Mouse (Mus musculus): ENCODE data around the gene Derl2. TPM values are rescaled to one million over a fixed set of nuclear protein-coding genes. Genes with fewer than 3 reads are reported as not detected.

The Derl2 gene
- total RNA-seq (2021) (10 to 100 TPM; 81.4 to 86.1 TPM), polyA plus RNA-seq (2012; rRNA removed) (8.4 and 9.1 TPM in 2 replicates)
- long read RNA-seq, transcript Derl2-206 (7 exons, 3,666 nt) = major isoform, 99 of 126 reads
- long read RNA-seq, partial matches to known transcripts = 0 of 126 reads
- long read RNA-seq, other reads (novel, unspliced or antisense) = 25 of 126 reads

GRCm38 (mm10) chr11:71019201-71020068 lies at the start of gene Derl2, which contains the start of gene Mis12:
TSS of gene Derl2 (minus strand) at chr11:71019841.
TSS of gene Mis12 (plus strand) at chr11:71019611.
- peak; percentile 99 for DNase-seq

- DNase-seq = peak; percentile 11
Measured at GRCm38 (mm10) chr11:71052554-71052953, 32.9 kb upstream of the Derl2 start.

GRCm38 (mm10) chr11:71039526-71040298 lies 20.1 kb upstream of the Derl2 start:
- DNase-seq = peak; percentile 59

GRCm38 (mm10) chr11:71033163-71033761 lies 13.6 kb upstream of the Derl2 start, which contains the start of gene 6330403K07Rik:
TSS of gene 6330403K07Rik (minus strand) at chr11:71033513.
- DNase-seq = peak; percentile 24

GRCm38 (mm10) chr11:71032491-71033162 lies 13.0 kb upstream of the Derl2 start:
- no peak for DNase-seq

- DNase-seq = no peak
Measured at GRCm38 (mm10) chr11:71032070-71032469, 12.4 kb upstream of the Derl2 start.

- DNase-seq = no peak
Measured at GRCm38 (mm10) chr11:71029403-71030118, 9.9 kb upstream of the Derl2 start.

- DNase-seq = peak; percentile 18
Measured at GRCm38 (mm10) chr11:71028280-71028679, 8.6 kb upstream of the Derl2 start.

- DNase-seq = no peak
Measured at GRCm38 (mm10) chr11:71018416-71019200, 1.0 kb downstream of the Derl2 start.

GRCm38 (mm10) chr11:71017051-71017450 lies 2.6 kb downstream of the Derl2 start:
- DNase-seq = no peak

- peak; percentile 17 for DNase-seq
Measured at GRCm38 (mm10) chr11:71012743-71013142, 6.9 kb downstream of the Derl2 start.

- DNase-seq = peak; percentile 59
Measured at GRCm38 (mm10) chr11:71008321-71008720, 11.3 kb downstream of the Derl2 start.

GRCm38 (mm10) chr11:71007831-71008230 lies 11.8 kb downstream of the Derl2 start:
- DNase-seq = no peak

- DNase-seq = peak; percentile 66
Measured at GRCm38 (mm10) chr11:71007026-71007425, 12.6 kb downstream of the Derl2 start.

- DNase-seq = no peak
Measured at GRCm38 (mm10) chr11:71005046-71005445, 14.6 kb downstream of the Derl2 start.

GRCm38 (mm10) chr11:71004316-71004773 lies 15.3 kb downstream of the Derl2 start, which contains the start of gene Dhx33:
TSS of gene Dhx33 (minus strand) at chr11:71004437.
- DNase-seq = peak; percentile 98

- no peak for DNase-seq
Measured at GRCm38 (mm10) chr11:71003611-71004315, 15.9 kb downstream of the Derl2 start.

GRCm38 (mm10) chr11:71001167-71001566 lies 18.5 kb downstream of the Derl2 start:
- no peak for DNase-seq
